Mouse (Mus musculus): ENCODE results near the gene Olfr1297.

GRCm38 (mm10) chr2:111649101-111649500 is 22.8 kb upstream of the Olfr1297 start, which contains the start of gene Olfr1298:
- TF ChIP-seq CTCF (IDR thresholded peaks at IDR 0.05; ENCODE audit: low read depth, low read length) (no peak), POLR2A (IDR thresholded peaks at IDR 0.05; ENCODE audit: borderline replicate concordance, low read depth, low read length) (no peak)

Data from bone marrow macrophage, adult 2 months (primary cell).